Mouse (Mus musculus) C2C12 (cell line): Measurements from ENCODE around the gene Ttll1. TPM values are rescaled to one million over a fixed set of nuclear protein-coding genes. Genes with fewer than 3 reads are reported as not detected.
A peak's percentile ranks its signal among the peaks of the same experiment; 100 is the strongest.

Experiments
- H3K27me3 ChIP-seq: one replicate; pipeline ENCODE4 v1.6.1; 2011; ENCODE audit not compliant: control insufficient read depth, insufficient read depth, insufficient read length
- H3K36me3 ChIP-seq: one replicate; pipeline ENCODE4 v1.6.1; 2011; ENCODE audit not compliant: control insufficient read depth, insufficient read depth
- H3K4me3 ChIP-seq: one replicate; pipeline ENCODE4 v1.5.1; 2011; ENCODE audit warnings: mild to moderate bottlenecking, control low read depth; ENCODE audit not compliant: poor library complexity, insufficient read depth, severe bottlenecking
- H3K79me2 ChIP-seq: one replicate; pipeline ENCODE4 v1.6.1; 2011; ENCODE audit not compliant: control insufficient read depth, insufficient read depth
- H3K79me3 ChIP-seq: one replicate; pipeline ENCODE4 v1.6.1; 2011; ENCODE audit warnings: low read depth, control low read depth
- H3ac ChIP-seq: one replicate; pipeline ENCODE3; 2011; ENCODE audit warnings: low read depth; ENCODE audit not compliant: control insufficient read depth, insufficient read length
- CEBPB ChIP-seq: IDR thresholded peaks from one replicate; pipeline ENCODE4 v1.6.1; 2011; ENCODE audit warnings: low read depth, mild to moderate bottlenecking, control low read depth, moderate library complexity
- CTCF ChIP-seq: IDR thresholded peaks from one replicate; pipeline ENCODE4 v1.5.1; 2011; ENCODE audit not compliant: control insufficient read depth, insufficient read depth, insufficient read length
- FOSL1 ChIP-seq: IDR thresholded peaks from one replicate; pipeline ENCODE4 v1.8.0; 2011; ENCODE audit warnings: mild to moderate bottlenecking, low read length; ENCODE audit not compliant: poor library complexity, insufficient read depth, severe bottlenecking
- MAX ChIP-seq: IDR thresholded peaks from one replicate; pipeline ENCODE4 v1.6.1; 2011; ENCODE audit warnings: mild to moderate bottlenecking, control low read depth
- MYOD1 ChIP-seq: IDR thresholded peaks from one replicate; pipeline ENCODE4 v1.6.1; 2011; ENCODE audit warnings: low read depth; ENCODE audit not compliant: control insufficient read depth, insufficient read length
- MYOG ChIP-seq: IDR thresholded peaks from one replicate; pipeline ENCODE4 v1.6.1; 2011; ENCODE audit not compliant: control insufficient read depth, insufficient read length; ENCODE audit errors: extremely low read depth
- USF1 ChIP-seq: IDR thresholded peaks from one replicate; pipeline ENCODE4 v1.6.1; 2011; ENCODE audit warnings: low read depth, mild to moderate bottlenecking, control low read depth, moderate library complexity
- polyA plus RNA-seq: library from polyadenylated mRNA; unstranded; fragments of >200 nt; fragmentation: generic; extraction: Trizol; gene quantifications from one replicate; pipeline ENCODE4 v1.2.1, GENCODE M21; 2012; ENCODE audit warnings: missing spikeins

Ttll1 gene
- polyA plus RNA-seq, 1 experiment, result 28.5 TPM

- Histone ChIP-seq H3K27me3 (peaks cover 18% of the 10 kb centered on the region), H3K79me2 (no peaks in the 10 kb centered on the region), H3K4me3 (no peak overlapping the region), H3ac (no peak overlapping the region), H3K36me3 (no peaks in the 10 kb centered on the region), H3K79me3 (no peaks in the 10 kb centered on the region)
- TF ChIP-seq MAX, result no peak
- no peak for TF ChIP-seq MYOD1
- TF ChIP-seq MYOG, result no peak
- TF ChIP-seq CTCF, result no peak
Observed at GRCm38 (mm10) chr15:83527747-83528146, 17.1 kb upstream of the Ttll1 start.

- Histone ChIP-seq H3K79me3 (no peaks in the 10 kb centered on the region), H3K4me3 (peak overlapping the region; percentile 25), H3ac (peak overlapping the region; percentile 25), H3K79me2 (no peaks in the 10 kb centered on the region), H3K36me3 (no peaks in the 10 kb centered on the region), H3K27me3 (peaks cover 18% of the 10 kb centered on the region)
- TF ChIP-seq MYOD1, result no peak
- TF ChIP-seq FOSL1, result no peak
- TF ChIP-seq CEBPB, result no peak
- no peak for TF ChIP-seq MAX
- no peak for TF ChIP-seq CTCF
- no peak for TF ChIP-seq MYOG
- TF ChIP-seq USF1, result no peak
Observed at GRCm38 (mm10) chr15:83527092-83527437, 16.4 kb upstream of the Ttll1 start.

GRCm38 (mm10) chr15:83526424-83527091 lies 15.9 kb upstream of the Ttll1 start, which contains the start of gene Bik:
Gene Bik, plus strand, starts transcription at chr15:83526862.
- Histone ChIP-seq H3K27me3 (peaks cover 18% of the 10 kb centered on the region), H3K79me2 (no peaks in the 10 kb centered on the region), H3K4me3 (peak within 1 kb of the TSS; percentile 25), H3K79me3 (no peaks in the 10 kb centered on the region), H3K36me3 (no peaks in the 10 kb centered on the region), H3ac (peak within 1 kb of the TSS; percentile 25)
- TF ChIP-seq MAX, result no peak
- no peak for TF ChIP-seq USF1
- TF ChIP-seq CEBPB, result no peak
- TF ChIP-seq CTCF, result no peak
- TF ChIP-seq FOSL1, result no peak
- no peak for TF ChIP-seq MYOD1
- TF ChIP-seq MYOG, result no peak

GRCm38 (mm10) chr15:83524333-83524729 lies 13.6 kb upstream of the Ttll1 start:
- H3K27me3 ChIP-seq, result peaks cover 10% of the 10 kb centered on the region
- no peaks in the 10 kb centered on the region for H3K79me3 ChIP-seq
- no peak overlapping the region for H3K4me3 ChIP-seq
- no peak for TF ChIP-seq MYOG
- no peak for TF ChIP-seq CEBPB
- TF ChIP-seq CTCF, result no peak
- no peak for TF ChIP-seq MYOD1
- TF ChIP-seq FOSL1, result no peak
- TF ChIP-seq USF1, result no peak
- TF ChIP-seq MAX, result no peak
- H3K79me2 ChIP-seq, result no peaks in the 10 kb centered on the region
- H3ac ChIP-seq, result no peak overlapping the region
- no peaks in the 10 kb centered on the region for H3K36me3 ChIP-seq

GRCm38 (mm10) chr15:83523638-83524332 lies 13.1 kb upstream of the Ttll1 start:
- no peaks in the 10 kb centered on the region for H3K79me3 ChIP-seq
- TF ChIP-seq MYOD1, result no peak
- H3K4me3 ChIP-seq, result no peak overlapping the region
- H3K79me2 ChIP-seq, result no peaks in the 10 kb centered on the region
- no peak overlapping the region for H3ac ChIP-seq
- H3K27me3 ChIP-seq, result peaks cover 10% of the 10 kb centered on the region
- H3K36me3 ChIP-seq, result no peaks in the 10 kb centered on the region

GRCm38 (mm10) chr15:83523196-83523595 lies 12.5 kb upstream of the Ttll1 start:
- Histone ChIP-seq H3ac (no peak overlapping the region), H3K4me3 (no peak overlapping the region)
- TF ChIP-seq MYOD1 (no peak), CEBPB (no peak), FOSL1 (no peak), USF1 (no peak), MAX (no peak), MYOG (no peak), CTCF (no peak)

More at GRCm38 (mm10) chr15:83523196-83523595, 12.5 kb upstream of the Ttll1 start:
- Histone ChIP-seq H3K27me3 (peaks cover 10% of the 10 kb centered on the region), H3K79me3 (no peaks in the 10 kb centered on the region), H3K36me3 (no peaks in the 10 kb centered on the region), H3K79me2 (no peaks in the 10 kb centered on the region)
